Mouse (Mus musculus): Measurements from ENCODE around the gene Enthd1.
A peak's percentile ranks its signal among the peaks of the same experiment; 100 is the strongest.
"Not testable (repeated sequence)": the region's sequence is repeated elsewhere in the genome, so short reads cannot be mapped to it uniquely, and the experiment has no call there.

The Enthd1 gene

GRCm38 (mm10) chr15:80582581-80583495 lies 17.9 kb upstream of the Enthd1 start:
- DNase-seq (ENCODE audit: low read depth, low spot score): peak; percentile 66
- peaks cover 3% of the 10 kb centered on the region; the same call in 1 of the 2 replicates for H3K36me3 ChIP-seq (ENCODE audit: control insufficient read depth, insufficient read depth, low read length, poor library complexity, severe bottlenecking)

GRCm38 (mm10) chr15:80580585-80580984 lies 15.6 kb upstream of the Enthd1 start:
- not testable (repeated sequence) for H3K36me3 ChIP-seq (ENCODE audit: control insufficient read depth, insufficient read depth, low read length, poor library complexity, severe bottlenecking); H3K27me3 ChIP-seq (ENCODE audit: control insufficient read depth, insufficient read depth, low read length, poor library complexity, severe bottlenecking); DNase-seq (ENCODE audit: low read depth, low spot score)

More at GRCm38 (mm10) chr15:80582581-80583495, 17.9 kb upstream of the Enthd1 start:
- H3K27me3 ChIP-seq (ENCODE audit: control insufficient read depth, insufficient read depth, low read length, poor library complexity, severe bottlenecking): no peaks in the 10 kb centered on the region

GRCm38 (mm10) chr15:80579121-80579520 lies 14.2 kb upstream of the Enthd1 start:
- no peak for DNase-seq (ENCODE audit: low read depth, low spot score)
- peaks cover 2% of the 10 kb centered on the region; the same call in 1 of the 2 replicates for H3K36me3 ChIP-seq (ENCODE audit: control insufficient read depth, insufficient read depth, low read length, poor library complexity, severe bottlenecking)

GRCm38 (mm10) chr15:80577166-80577960 lies 12.4 kb upstream of the Enthd1 start:
- DNase-seq (ENCODE audit: low read depth, low spot score): no peak
- H3K27me3 ChIP-seq (ENCODE audit: control insufficient read depth, insufficient read depth, low read length, poor library complexity, severe bottlenecking): no peaks in the 10 kb centered on the region
- H3K36me3 ChIP-seq (ENCODE audit: control insufficient read depth, insufficient read depth, low read length, poor library complexity, severe bottlenecking): peaks cover 2% of the 10 kb centered on the region; the same call in 1 of the 2 replicates

More at GRCm38 (mm10) chr15:80579121-80579520, 14.2 kb upstream of the Enthd1 start:
- H3K27me3 ChIP-seq (ENCODE audit: control insufficient read depth, insufficient read depth, low read length, poor library complexity, severe bottlenecking): no peaks in the 10 kb centered on the region

- H3K36me3 ChIP-seq (ENCODE audit: control insufficient read depth, insufficient read depth, low read length, poor library complexity, severe bottlenecking): peaks cover 2% of the 10 kb centered on the region; the same call in 1 of the 2 replicates
- no peaks in the 10 kb centered on the region for H3K27me3 ChIP-seq (ENCODE audit: control insufficient read depth, insufficient read depth, low read length, poor library complexity, severe bottlenecking)
- DNase-seq (ENCODE audit: low read depth, low spot score): no peak
Measured at GRCm38 (mm10) chr15:80576415-80576994, 11.5 kb upstream of the Enthd1 start.

- Histone ChIP-seq H3K27me3 (ENCODE audit: control insufficient read depth, insufficient read depth, low read length, poor library complexity, severe bottlenecking) (no peaks in the 10 kb centered on the region), H3K36me3 (ENCODE audit: control insufficient read depth, insufficient read depth, low read length, poor library complexity, severe bottlenecking) (peaks cover 2% of the 10 kb centered on the region; the same call in 1 of the 2 replicates)
- DNase-seq (ENCODE audit: low read depth, low spot score): no peak
Measured at GRCm38 (mm10) chr15:80575817-80576370, 10.9 kb upstream of the Enthd1 start.

- no peak for DNase-seq (ENCODE audit: low read depth, low spot score)
- Histone ChIP-seq H3K36me3 (ENCODE audit: control insufficient read depth, insufficient read depth, low read length, poor library complexity, severe bottlenecking) (peaks cover 2% of the 10 kb centered on the region; the same call in 1 of the 2 replicates), H3K27me3 (ENCODE audit: control insufficient read depth, insufficient read depth, low read length, poor library complexity, severe bottlenecking) (no peaks in the 10 kb centered on the region)
Measured at GRCm38 (mm10) chr15:80574211-80575040, 9.5 kb upstream of the Enthd1 start.

- Histone ChIP-seq H3K36me3 (ENCODE audit: control insufficient read depth, insufficient read depth, low read length, poor library complexity, severe bottlenecking) (peaks cover 2% of the 10 kb centered on the region; the same call in 1 of the 2 replicates), H3K27me3 (ENCODE audit: control insufficient read depth, insufficient read depth, low read length, poor library complexity, severe bottlenecking) (no peaks in the 10 kb centered on the region)
- no peak for DNase-seq (ENCODE audit: low read depth, low spot score)
Measured at GRCm38 (mm10) chr15:80572811-80573520, 8.0 kb upstream of the Enthd1 start.

- DNase-seq (ENCODE audit: low read depth, low spot score): peak; percentile 81
- H3K36me3 ChIP-seq (ENCODE audit: control insufficient read depth, insufficient read depth, low read length, poor library complexity, severe bottlenecking): peaks cover 2% of the 10 kb centered on the region; the same call in 1 of the 2 replicates
- H3K27me3 ChIP-seq (ENCODE audit: control insufficient read depth, insufficient read depth, low read length, poor library complexity, severe bottlenecking): no peaks in the 10 kb centered on the region
Measured at GRCm38 (mm10) chr15:80572291-80572690, 7.3 kb upstream of the Enthd1 start, which contains the start of gene Grap2. TSS of gene Grap2 (plus strand) at chr15:80572594.

GRCm38 (mm10) chr15:80571611-80572010 lies 6.7 kb upstream of the Enthd1 start:
- Histone ChIP-seq H3K36me3 (ENCODE audit: control insufficient read depth, insufficient read depth, low read length, poor library complexity, severe bottlenecking) (peaks cover 2% of the 10 kb centered on the region; the same call in 1 of the 2 replicates), H3K27me3 (ENCODE audit: control insufficient read depth, insufficient read depth, low read length, poor library complexity, severe bottlenecking) (no peaks in the 10 kb centered on the region)
- DNase-seq (ENCODE audit: low read depth, low spot score): no peak

GRCm38 (mm10) chr15:80570226-80570625 lies 5.3 kb upstream of the Enthd1 start:
- DNase-seq (ENCODE audit: low read depth, low spot score): no peak
- peaks cover 2% of the 10 kb centered on the region; the same call in 1 of the 2 replicates for H3K36me3 ChIP-seq (ENCODE audit: control insufficient read depth, insufficient read depth, low read length, poor library complexity, severe bottlenecking)
- no peaks in the 10 kb centered on the region for H3K27me3 ChIP-seq (ENCODE audit: control insufficient read depth, insufficient read depth, low read length, poor library complexity, severe bottlenecking)

- no peak for DNase-seq (ENCODE audit: low read depth, low spot score)
- Histone ChIP-seq H3K27me3 (ENCODE audit: control insufficient read depth, insufficient read depth, low read length, poor library complexity, severe bottlenecking) (no peaks in the 10 kb centered on the region), H3K36me3 (ENCODE audit: control insufficient read depth, insufficient read depth, low read length, poor library complexity, severe bottlenecking) (no peaks in the 10 kb centered on the region)
Measured at GRCm38 (mm10) chr15:80569205-80569604, 4.2 kb upstream of the Enthd1 start.

- no peak for DNase-seq (ENCODE audit: low read depth, low spot score)
- no peaks in the 10 kb centered on the region for H3K36me3 ChIP-seq (ENCODE audit: control insufficient read depth, insufficient read depth, low read length, poor library complexity, severe bottlenecking)
- no peaks in the 10 kb centered on the region for H3K27me3 ChIP-seq (ENCODE audit: control insufficient read depth, insufficient read depth, low read length, poor library complexity, severe bottlenecking)
Measured at GRCm38 (mm10) chr15:80567731-80568130, 2.8 kb upstream of the Enthd1 start.

Measured in splenic B cell, adult 2 months (primary cell).